Mouse (Mus musculus): Measurements from ENCODE around the gene Dnah3. TPM values are rescaled to one million over a fixed set of nuclear protein-coding genes. Genes with fewer than 3 reads are reported as not detected.

Dnah3 gene
- total RNA-seq, 2 experiments from 2014 or later, result 0.07 to 0.46 TPM

DNA sequence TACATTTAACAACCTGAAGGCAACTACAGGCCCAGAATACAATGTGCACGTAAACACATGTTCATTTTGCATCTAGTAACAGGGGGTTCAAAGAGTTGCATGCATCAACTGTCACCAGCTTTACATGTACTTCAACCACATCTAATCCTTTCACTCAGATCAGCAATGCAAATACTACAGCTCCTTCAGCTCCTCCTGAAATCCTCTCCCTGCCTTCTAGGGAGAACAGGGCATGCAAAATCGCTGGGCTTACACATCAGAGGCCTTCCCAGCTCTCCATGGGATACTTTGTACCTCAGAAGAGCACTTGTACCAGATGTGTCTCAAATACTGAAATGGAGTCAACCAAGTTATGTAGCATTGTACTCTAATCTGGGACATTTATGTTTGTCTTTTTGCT, 222.0 kb downstream of the Dnah3 start:
- no peak for DNase-seq

Other genes with a start within 250 kb of the Dnah3 start
- gene Lyrm1, start 199.4 kb downstream of the Dnah3 start, total RNA-seq (2021), result 10 to 100 TPM; 11.5 to 12.6 TPM
- 10 to 100 TPM; 25.7 to 31.1 TPM for gene Dcun1d3, start 199.0 kb downstream of the Dnah3 start, total RNA-seq (2021)
- 10 to 100 TPM; 11.2 to 11.9 TPM for gene Tmem159, start 7.1 kb upstream of the Dnah3 start, total RNA-seq (2021)
- gene Zp2, start 50.0 kb upstream of the Dnah3 start, total RNA-seq (2021), result not detected
- under 1 TPM; 0.30 to 0.45 TPM for gene Anks4b, start 78.6 kb upstream of the Dnah3 start, total RNA-seq (2021)
- 100 to 1,000 TPM; 243 to 266 TPM for gene Crym, start 106.8 kb upstream of the Dnah3 start, total RNA-seq (2021)
- not detected for gene Abca14, start 108.7 kb upstream of the Dnah3 start, total RNA-seq (2021)
- not detected for gene Abca15, start 233.4 kb upstream of the Dnah3 start, total RNA-seq (2021)